Mouse (Mus musculus) adrenal gland, adult 10 weeks (tissue): ENCODE results near the gene Bola2. TPM values are rescaled to one million over a fixed set of nuclear protein-coding genes. Genes with fewer than 3 reads are reported as not detected.

ENCODE experiments used
- polyA plus RNA-seq: library from polyadenylated mRNA; stranded (reverse); fragments of 350-450 nt; fragmentation: Illumina TruSeq; extraction: RNeasy Lipid Tissue Mini Kit (QIAGEN cat#74804); gene quantifications from one replicate; pipeline ENCODE4 v1.2.3, GENCODE M21; 2014; ENCODE audit warnings: low read depth, low replicate concordance

The Bola2 gene
- 0.12 TPM for polyA plus RNA-seq

DNA sequence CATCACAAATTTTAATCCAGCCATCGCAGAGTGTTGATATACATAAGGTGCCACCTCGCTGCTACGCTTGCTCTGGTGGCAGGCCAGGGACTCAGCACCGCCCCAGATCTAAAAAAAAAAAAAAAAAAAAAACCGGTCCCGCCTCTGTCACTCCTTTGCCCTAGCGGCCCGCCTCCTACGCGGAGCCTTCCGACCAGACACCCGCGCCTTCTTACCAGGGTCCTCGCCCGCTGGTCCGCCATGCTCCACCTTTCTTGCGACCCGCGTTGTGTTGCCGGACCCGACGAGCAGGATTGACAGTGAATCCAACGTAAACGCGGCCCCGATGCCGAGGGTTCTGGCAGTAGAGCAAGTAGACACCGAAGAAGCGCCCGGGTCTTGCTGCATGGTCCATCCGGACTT lies at the start of gene Bola2:
TSS of gene Bola2 (plus strand) at position 192 of the 402 bp plus-strand sequence.

DNA sequence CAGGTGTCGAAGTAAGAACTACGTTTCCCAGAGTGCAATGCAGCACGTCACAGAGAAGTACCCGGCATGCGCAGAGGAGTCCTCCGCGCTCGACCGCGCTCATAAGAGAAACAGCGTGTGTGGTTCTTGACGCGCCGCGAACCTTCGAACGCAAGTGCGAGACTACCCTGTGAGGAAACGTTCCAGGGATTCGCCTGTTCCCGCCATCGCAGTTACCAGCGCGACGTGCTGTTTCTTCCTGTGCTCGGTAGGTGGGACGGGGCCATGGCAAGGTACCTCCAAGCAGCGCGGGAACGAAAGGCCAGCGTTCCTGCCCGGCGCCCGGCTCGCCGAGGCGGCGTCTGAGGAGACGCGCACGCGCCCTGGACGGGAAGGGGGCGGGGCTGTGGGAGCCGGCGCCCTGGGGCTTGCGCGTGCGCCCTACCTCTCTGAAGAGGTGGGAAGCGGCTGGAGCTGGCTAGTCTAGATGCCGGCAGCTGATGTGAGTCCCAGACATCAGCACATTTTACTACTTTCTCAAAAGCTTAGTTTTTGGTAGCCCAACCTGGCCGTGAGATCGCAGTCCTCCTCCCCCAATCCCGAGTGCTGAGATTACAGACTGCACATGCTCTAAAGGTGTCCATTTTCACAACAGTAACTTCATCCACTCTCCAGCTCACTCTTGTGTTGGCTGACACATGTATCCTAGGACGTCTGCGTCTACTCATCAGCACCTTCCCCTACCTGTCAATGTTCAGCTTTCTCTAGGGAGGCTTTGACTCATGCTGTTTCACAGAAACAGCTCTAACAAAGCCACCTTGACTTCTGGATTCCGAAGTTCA lies 45.8 kb upstream of the Bola2 start, which contains the start of gene Sgf29:
TSS of gene Sgf29 (plus strand) at position 79 of the 821 bp plus-strand sequence.

DNA sequence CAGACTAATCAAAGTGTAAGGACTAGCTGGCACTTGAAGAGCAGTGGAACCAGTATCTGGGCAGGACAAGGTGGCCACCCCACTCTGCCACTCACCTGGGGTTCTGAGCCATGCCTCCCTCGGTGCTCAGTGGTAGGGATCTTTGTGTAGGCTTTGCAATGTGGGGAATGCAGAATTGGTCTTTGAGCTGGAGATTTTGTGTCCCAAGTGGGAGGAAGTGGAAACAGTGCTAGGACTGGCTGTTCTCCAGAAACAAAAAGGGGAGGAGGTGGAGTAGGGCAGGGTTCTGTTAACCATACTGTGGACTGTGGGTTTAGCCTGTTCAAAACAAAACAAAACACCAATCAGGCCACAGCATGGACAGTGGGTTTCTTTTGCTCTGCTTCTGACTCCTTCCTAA lies 19.0 kb upstream of the Bola2 start, which contains the start of gene Sult1a1:
TSS of gene Sult1a1 (minus strand) at position 226 of the 400 bp plus-strand sequence.

DNA sequence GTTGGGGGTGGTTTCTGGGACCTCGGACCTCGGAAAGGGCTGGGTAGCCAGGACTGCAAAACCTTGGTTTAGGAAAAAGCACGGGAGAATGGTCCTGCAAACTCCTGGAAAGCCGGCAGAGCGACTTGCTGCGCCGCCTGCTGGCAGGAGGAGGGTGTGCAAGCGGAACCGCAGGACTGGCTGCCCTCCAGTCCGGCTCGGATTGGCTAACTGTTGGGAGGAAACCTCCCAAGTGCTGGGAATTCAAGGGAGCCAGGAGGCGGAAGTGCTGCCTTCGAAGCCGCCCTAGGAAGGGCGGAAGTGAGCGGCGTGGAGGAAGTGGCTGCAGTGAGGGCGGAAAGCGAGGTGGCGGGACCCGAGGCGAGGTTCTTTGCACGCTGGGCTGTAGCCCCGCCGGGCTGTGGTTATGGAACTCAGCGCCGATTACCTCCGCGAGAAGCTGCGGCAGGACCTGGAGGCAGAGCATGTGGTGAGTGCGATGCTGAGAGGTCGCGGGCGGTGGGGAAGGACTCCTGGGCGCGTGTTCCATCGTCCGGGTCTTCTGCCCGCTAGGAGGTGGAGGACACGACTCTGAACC lies 518 bp downstream of the Bola2 start, which contains the start of gene Slx1b:
TSS of gene Slx1b (minus strand) at position 154 of the 577 bp plus-strand sequence.

DNA sequence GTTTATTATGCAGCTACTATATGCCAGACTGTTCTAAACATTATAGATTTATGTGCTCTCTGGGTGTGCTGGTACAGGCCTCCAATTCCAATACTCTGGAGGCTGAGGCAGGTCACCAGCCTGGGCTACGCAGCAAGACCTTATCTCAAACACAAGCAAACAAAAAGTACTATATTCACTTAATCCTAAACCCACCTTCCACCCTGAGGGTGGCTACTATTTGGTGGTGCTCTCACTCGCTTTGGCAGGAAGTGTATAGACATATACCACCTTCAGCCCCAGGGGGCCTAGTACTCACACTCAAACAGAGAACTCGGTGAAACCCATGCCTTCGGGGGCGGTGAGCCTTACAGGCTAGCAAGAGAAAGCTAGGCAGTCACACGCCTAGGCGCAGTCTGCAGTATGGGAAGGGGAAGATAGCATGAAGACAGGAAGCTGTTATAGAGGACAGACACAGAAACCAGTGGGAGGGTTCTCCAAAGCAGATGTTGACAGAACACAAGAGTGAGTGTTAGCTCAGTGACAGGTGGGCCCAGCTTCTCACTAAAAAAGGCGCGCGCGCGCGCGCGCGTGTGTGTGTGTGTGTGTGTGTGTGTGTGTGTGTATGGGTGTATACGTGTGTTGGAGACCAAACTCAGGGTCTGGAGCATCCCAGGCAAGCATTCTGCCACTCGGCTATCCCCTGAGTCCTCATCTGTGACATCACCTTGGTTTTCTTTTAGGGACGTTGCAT lies 12.4 kb downstream of the Bola2 start, which contains the start of gene Coro1a:
TSS of gene Coro1a (minus strand) at position 346 of the 733 bp plus-strand sequence.

Other genes with a start within 250 kb of the Bola2 start
- 5.9 TPM for gene Atp2a1, start 232.3 kb upstream of the Bola2 start, polyA plus RNA-seq
- gene Sh2b1, start 220.0 kb upstream of the Bola2 start, polyA plus RNA-seq = 1.3 TPM
- 8.8 TPM for gene Tufm, start 208.0 kb upstream of the Bola2 start, polyA plus RNA-seq
- 23.1 TPM for gene Atxn2l, start 192.0 kb upstream of the Bola2 start, polyA plus RNA-seq
- gene Eif3c, start 129.0 kb upstream of the Bola2 start, polyA plus RNA-seq = 249 TPM
- gene Apobr, start 110.5 kb upstream of the Bola2 start, polyA plus RNA-seq = 0.47 TPM
- 2.4 TPM for gene Cln3, start 109.6 kb upstream of the Bola2 start, polyA plus RNA-seq
- gene Il27, start 100.5 kb upstream of the Bola2 start, polyA plus RNA-seq = not detected
- 4.6 TPM for gene Nupr1, start 64.5 kb upstream of the Bola2 start, polyA plus RNA-seq
- 1.6 TPM for gene Sgf29, start 46.1 kb upstream of the Bola2 start, polyA plus RNA-seq
- gene Sult1a1, start 19.0 kb upstream of the Bola2 start, polyA plus RNA-seq = 105 TPM
- 1.3 TPM for gene Slx1b, start 383 bp downstream of the Bola2 start, polyA plus RNA-seq
- gene Coro1a, start 12.4 kb downstream of the Bola2 start, polyA plus RNA-seq = 3.2 TPM
- gene Mapk3, start 64.2 kb downstream of the Bola2 start, polyA plus RNA-seq = 30.8 TPM
- gene Gdpd3, start 70.9 kb downstream of the Bola2 start, polyA plus RNA-seq = not detected
- gene Ypel3, start 81.6 kb downstream of the Bola2 start, polyA plus RNA-seq = 12.0 TPM
- not detected for gene Tbx6, start 86.1 kb downstream of the Bola2 start, polyA plus RNA-seq
- 28.4 TPM for gene Ppp4c, start 97.1 kb downstream of the Bola2 start, polyA plus RNA-seq
- gene Fam57b, start 102.3 kb downstream of the Bola2 start, polyA plus RNA-seq = not detected
- not detected for gene 4930451I11Rik, start 136.2 kb downstream of the Bola2 start, polyA plus RNA-seq
- gene Doc2a, start 152.0 kb downstream of the Bola2 start, polyA plus RNA-seq = not detected
- gene Hirip3, start 166.6 kb downstream of the Bola2 start, polyA plus RNA-seq = 10.9 TPM
- 13.4 TPM for gene Ino80e, start 167.0 kb downstream of the Bola2 start, polyA plus RNA-seq
- gene Taok2, start 189.3 kb downstream of the Bola2 start, polyA plus RNA-seq = 9.9 TPM
- gene Tmem219, start 227.5 kb downstream of the Bola2 start, polyA plus RNA-seq = 8.8 TPM
- gene Kctd13, start 233.5 kb downstream of the Bola2 start, polyA plus RNA-seq = 3.4 TPM